Mouse (Mus musculus) embryonic facial prominence, embryonic 10.5 days (tissue): ENCODE measurements around the gene Cog1. TPM values are rescaled to one million over a fixed set of nuclear protein-coding genes. Genes with fewer than 3 reads are reported as not detected.
A peak's percentile ranks its signal among the peaks of the same experiment; 100 is the strongest.

ENCODE experiments used
- DNase-seq: peaks from one replicate; pipeline ENCODE4 v3.0.0-alpha.2; 2017; ENCODE audit warnings: low spot score
- H3K27ac ChIP-seq: fragments of 300-500 bp; sonication (generic); replicated peaks from 2 replicates; pipeline ENCODE4 v1.5.1; 2016; ENCODE audit warnings: mild to moderate bottlenecking
- H3K27me3 ChIP-seq: fragments of 300-500 bp; sonication (generic); replicated peaks from 2 replicates; pipeline ENCODE4 v1.6.1; 2016; ENCODE audit warnings: low read depth, mild to moderate bottlenecking; ENCODE audit not compliant: poor library complexity, severe bottlenecking
- H3K36me3 ChIP-seq: fragments of 300-500 bp; sonication (generic); replicated peaks from 2 replicates; pipeline ENCODE4 v1.6.1; 2016; ENCODE audit warnings: mild to moderate bottlenecking, moderate library complexity
- H3K4me1 ChIP-seq: fragments of 300-500 bp; sonication (generic); 2 replicates; pipeline ENCODE4 v1.6.1; 2016
- H3K4me3 ChIP-seq: fragments of 300-500 bp; sonication (generic); 2 replicates; pipeline ENCODE4 v1.5.1; 2016; ENCODE audit warnings: mild to moderate bottlenecking, moderate library complexity
- H3K9me3 ChIP-seq: fragments of 300-500 bp; sonication (generic); 2 replicates; pipeline ENCODE4 v1.6.1; 2016; ENCODE audit warnings: mild to moderate bottlenecking
- WGBS: fragments of 180-500 bp; shearing (Covaris S2); methylation state at CpG from one replicate; pipeline ENCODE4 v1.1.7; 2016; 5-methylcytosine and 5-hydroxymethylcytosine counted together
- polyA plus RNA-seq: library from polyadenylated mRNA; unstranded; fragments of >200 nt; fragmentation: Nextera tagmentation; extraction: Ambion mirVana; gene quantifications from 2 replicates; pipeline ENCODE4 v1.2.1, GENCODE M21; 2016

Gene Cog1
- polyA plus RNA-seq, 1 experiment from 2014 or later, result 27.4 TPM

- Histone ChIP-seq H3K27ac (no peak overlapping the region), H3K27me3 (no peaks in the 10 kb centered on the region), H3K9me3 (no peaks in the 10 kb centered on the region), H3K4me3 (no peak overlapping the region), H3K4me1 (peaks cover 24% of the 10 kb centered on the region), H3K36me3 (peaks cover 47% of the 10 kb centered on the region)
- no peak for DNase-seq
- WGBS, result 91% methylated on average over 8 of the region's 8 CpGs
Observed at GRCm38 (mm10) chr11:113678373-113678772, 29.4 kb downstream of the Cog1 start.

GRCm38 (mm10) chr11:113680954-113681353, 32.0 kb downstream of the Cog1 start:
- Histone ChIP-seq H3K4me3 (no peak overlapping the region), H3K27me3 (no peaks in the 10 kb centered on the region), H3K9me3 (no peaks in the 10 kb centered on the region), H3K36me3 (peaks cover 21% of the 10 kb centered on the region), H3K4me1 (peaks cover 38% of the 10 kb centered on the region), H3K27ac (no peak overlapping the region)
- 77% methylated on average over 2 of the region's 2 CpGs for WGBS
- no peak for DNase-seq

DNA sequence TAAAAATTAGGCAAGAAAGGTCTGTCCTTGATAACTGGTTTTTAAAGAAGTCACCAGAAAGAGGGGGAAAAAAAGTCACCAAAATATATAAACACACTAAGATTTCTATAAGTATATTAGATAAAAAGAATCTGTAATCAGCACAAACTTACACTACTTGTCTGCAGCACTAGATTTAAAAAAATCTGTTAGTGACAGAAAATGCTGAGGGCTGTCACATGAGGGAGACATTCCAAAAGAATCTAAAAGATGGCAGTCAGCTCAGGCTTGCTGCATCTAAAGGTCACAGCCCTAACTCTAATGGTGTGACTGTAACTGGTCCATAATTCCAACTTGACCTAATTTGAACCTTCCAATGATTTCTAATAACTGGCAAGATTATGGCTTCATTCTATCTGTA, 33.0 kb downstream of the Cog1 start:
- H3K36me3 ChIP-seq, result peaks cover 11% of the 10 kb centered on the region
- H3K9me3 ChIP-seq, result no peaks in the 10 kb centered on the region
- H3K4me3 ChIP-seq, result peak overlapping the region; percentile 86; the same call in 1 of the 2 replicates
- H3K27me3 ChIP-seq, result no peaks in the 10 kb centered on the region
- peaks cover 45% of the 10 kb centered on the region for H3K4me1 ChIP-seq
- no peak for DNase-seq
- no peak overlapping the region for H3K27ac ChIP-seq

DNA sequence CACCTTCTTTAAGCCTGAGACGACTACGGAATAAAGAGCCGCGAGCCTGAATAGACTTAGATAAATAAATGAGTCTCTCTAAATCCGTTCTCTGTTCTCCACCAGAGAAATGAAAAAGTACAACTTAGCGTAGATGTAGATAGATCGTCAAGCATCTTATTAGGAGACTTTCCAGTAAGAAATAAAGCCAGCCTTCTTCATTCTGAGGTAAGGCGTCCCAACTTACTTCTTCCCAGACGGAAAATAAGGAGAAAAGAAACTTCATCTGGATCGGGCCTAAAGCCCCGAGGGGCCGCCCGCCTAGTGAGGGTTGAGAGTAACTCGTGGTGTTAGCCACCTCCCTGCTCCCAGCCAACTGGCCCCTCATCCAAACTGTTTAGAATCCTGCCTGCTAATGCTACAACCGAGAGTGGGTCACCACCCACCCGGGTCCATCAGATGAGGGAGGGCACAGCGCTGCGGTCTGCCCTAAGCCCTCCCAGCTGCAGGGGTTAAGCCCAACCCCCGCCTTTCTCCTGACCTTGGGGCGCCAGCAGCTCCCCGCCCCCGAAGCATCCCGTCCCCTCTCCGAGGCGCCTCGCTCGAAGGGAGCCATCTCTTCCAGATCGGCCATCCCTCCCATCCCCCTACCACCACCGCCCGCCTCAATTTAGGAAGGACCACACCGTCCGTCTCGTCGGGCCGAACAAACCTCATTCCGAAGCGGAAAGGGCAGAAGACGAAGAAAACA, 34.1 kb downstream of the Cog1 start:
- Histone ChIP-seq H3K27me3 (no peaks in the 10 kb centered on the region), H3K27ac (peak overlapping the region; percentile 93), H3K9me3 (no peaks in the 10 kb centered on the region), H3K36me3 (peaks cover 10% of the 10 kb centered on the region), H3K4me1 (peaks cover 46% of the 10 kb centered on the region), H3K4me3 (peak overlapping the region; percentile 86)
- WGBS, result 3% methylated on average over 38 of the region's 38 CpGs
- DNase-seq, result peak; percentile 79

DNA sequence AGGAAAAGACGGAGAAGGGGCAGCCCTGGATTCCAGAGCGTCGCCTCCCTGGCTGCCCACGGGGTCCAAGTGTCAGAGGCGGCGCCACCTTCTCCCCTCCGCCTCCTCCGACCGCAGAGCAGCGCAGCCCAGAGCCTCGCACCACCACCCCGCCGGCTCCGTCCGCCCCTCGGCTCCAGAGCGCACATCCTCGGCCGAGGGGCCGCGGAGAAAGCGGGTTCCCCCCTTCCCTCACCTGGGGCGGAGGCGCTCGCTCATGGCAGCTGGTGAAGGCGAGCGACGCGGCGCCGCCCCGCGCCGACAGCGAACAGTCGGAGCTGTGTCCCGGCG, 34.6 kb downstream of the Cog1 start:
- H3K27ac ChIP-seq, result peak overlapping the region; percentile 93
- no peak for DNase-seq
- peak overlapping the region; percentile 86 for H3K4me3 ChIP-seq
- peaks cover 42% of the 10 kb centered on the region for H3K4me1 ChIP-seq
- H3K36me3 ChIP-seq, result peaks cover 12% of the 10 kb centered on the region
- no peaks in the 10 kb centered on the region for H3K27me3 ChIP-seq
- H3K9me3 ChIP-seq, result no peaks in the 10 kb centered on the region
- 0% methylated on average over 38 of the region's 38 CpGs for WGBS

DNA sequence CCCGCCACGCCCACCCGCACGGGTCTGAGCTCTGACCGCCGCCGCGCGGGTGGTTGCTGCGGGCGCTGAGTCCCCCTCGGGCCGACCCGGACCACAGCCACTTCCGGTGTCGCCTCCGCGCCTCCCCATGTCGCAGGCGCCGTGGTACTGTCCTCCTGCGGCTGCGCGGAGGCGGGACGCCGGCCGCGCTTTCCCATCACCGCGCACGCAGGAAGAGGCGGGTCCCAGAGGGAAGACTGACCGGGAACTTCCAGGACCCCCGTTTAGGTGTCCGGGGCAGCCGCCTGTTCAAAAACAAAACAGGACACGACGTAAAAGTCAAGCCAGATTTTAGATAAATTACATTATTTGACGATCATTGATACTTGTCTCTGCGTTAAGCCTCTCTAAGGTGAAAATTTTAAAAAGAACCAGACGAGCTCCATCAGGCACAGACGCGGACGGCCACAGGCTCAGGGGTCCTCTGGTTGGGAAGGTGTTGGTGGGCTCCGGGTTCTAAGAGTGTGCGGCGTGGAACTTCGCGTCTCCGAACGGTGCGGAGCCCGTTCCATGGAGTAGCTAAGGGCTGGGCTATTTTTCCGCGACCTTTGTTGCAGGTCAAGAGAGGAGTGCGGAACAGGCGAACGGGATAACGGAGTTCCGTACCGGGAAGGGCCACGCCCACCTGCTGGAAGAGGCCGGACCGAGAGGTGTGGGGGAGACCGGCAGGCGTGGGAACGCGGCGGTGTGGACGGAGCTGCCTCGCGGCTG, 35.2 kb downstream of the Cog1 start, which contains the start of the genes Fam104a and D11Wsu47e:
Fam104a (minus strand) TSS at position 199 of the 750 bp plus-strand sequence.
D11Wsu47e (plus strand) TSS at position 456 of the 750 bp plus-strand sequence.
- no peaks in the 10 kb centered on the region for H3K9me3 ChIP-seq
- DNase-seq, result peak; percentile 96
- H3K27ac ChIP-seq, result peak within 1 kb of the TSS; percentile 93
- H3K27me3 ChIP-seq, result no peaks in the 10 kb centered on the region
- H3K4me3 ChIP-seq, result peak within 1 kb of the TSS; percentile 86
- under 1% methylated on average over 73 of the region's 73 CpGs for WGBS
- H3K36me3 ChIP-seq, result peaks cover 17% of the 10 kb centered on the region
- H3K4me1 ChIP-seq, result peaks cover 40% of the 10 kb centered on the region

DNA sequence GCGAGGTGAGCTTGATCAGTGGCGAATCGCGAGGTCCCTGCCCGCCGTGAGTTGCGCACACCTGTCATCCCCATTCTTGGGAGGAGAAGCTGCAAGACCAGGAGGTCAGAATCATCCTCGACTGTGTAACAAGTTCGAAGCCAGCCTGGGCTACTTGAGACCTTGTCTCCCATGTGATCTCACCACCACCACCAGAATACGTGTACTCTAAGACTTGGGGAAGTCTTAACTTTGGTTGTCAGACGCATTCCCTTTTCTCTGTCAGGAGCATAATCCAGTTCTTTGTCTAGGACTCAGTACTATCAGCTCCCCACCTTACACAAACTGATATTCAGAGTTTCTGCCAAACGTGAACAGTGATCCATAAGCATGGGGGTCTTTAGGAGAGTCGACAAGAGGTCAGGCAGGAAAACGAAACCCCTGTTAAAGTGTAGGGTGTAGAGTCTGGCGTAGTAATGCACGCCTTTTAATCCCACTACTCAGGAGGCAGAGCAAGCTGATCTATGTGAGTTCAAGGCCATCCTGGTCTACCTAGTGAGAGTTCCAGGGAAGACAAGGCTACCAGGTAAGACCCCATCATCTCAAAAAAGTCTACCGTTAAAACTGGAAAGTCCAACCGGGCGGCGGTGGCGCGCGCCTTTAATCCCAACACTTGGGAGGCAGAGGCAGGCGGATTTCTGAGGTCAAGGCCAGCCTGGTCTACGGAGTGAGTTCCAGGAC, 35.9 kb downstream of the Cog1 start:
- no peak for DNase-seq
- Histone ChIP-seq H3K4me3 (peak overlapping the region; percentile 86), H3K9me3 (no peaks in the 10 kb centered on the region), H3K4me1 (peaks cover 39% of the 10 kb centered on the region), H3K27ac (peak overlapping the region; percentile 93), H3K36me3 (peaks cover 24% of the 10 kb centered on the region), H3K27me3 (no peaks in the 10 kb centered on the region)
- 43% methylated on average over 25 of the region's 25 CpGs for WGBS

DNA sequence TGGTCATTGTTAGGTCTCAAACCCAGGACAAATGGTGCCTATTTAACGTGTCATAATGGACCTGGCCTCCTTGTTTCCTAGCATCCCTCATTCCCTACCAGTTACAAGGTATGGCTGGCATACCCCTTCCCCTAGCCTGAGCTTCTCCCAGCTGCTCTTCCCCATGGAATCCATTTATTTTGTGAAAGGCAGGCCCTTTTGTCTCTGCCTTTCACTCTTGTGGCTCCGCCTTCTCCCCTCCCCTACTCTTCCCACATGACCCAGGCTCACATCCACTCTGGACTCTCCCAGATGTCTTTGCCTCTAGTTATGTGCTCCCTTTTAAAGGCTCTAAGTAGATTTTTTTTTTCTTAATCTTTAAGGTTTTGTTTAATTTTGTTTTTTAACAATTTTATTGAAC, 38.1 kb downstream of the Cog1 start:
- DNase-seq, result no peak
- WGBS, result 65% methylated on average over 2 of the region's 2 CpGs
- Histone ChIP-seq H3K27me3 (no peaks in the 10 kb centered on the region), H3K4me3 (peak overlapping the region; percentile 21; the same call in 1 of the 2 replicates), H3K9me3 (no peaks in the 10 kb centered on the region), H3K27ac (no peak overlapping the region), H3K36me3 (peaks cover 46% of the 10 kb centered on the region), H3K4me1 (peaks cover 29% of the 10 kb centered on the region)

DNA sequence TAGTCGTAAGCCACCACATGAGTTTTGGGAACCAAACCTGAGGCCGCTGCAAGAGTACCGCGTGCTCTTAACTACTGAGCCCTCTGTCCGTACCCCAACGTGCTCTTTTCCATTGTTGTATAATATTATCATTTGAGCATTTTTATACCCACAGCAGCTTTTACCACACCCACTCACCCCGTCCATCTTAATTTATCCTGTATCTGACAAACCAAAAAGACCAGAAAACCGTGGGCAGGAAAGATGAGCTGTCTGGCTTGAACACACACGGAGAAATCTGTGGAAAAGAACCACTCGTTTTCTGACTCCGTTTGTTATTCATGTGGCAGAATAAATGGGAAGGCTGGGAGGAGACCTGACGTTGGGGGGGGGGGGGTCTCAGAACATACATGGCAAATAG, 41.5 kb downstream of the Cog1 start:
- Histone ChIP-seq H3K9me3 (peaks cover 2% of the 10 kb centered on the region; the same call in 1 of the 2 replicates), H3K27me3 (no peaks in the 10 kb centered on the region), H3K4me3 (no peak overlapping the region), H3K36me3 (peaks cover 81% of the 10 kb centered on the region), H3K4me1 (peaks cover 11% of the 10 kb centered on the region), H3K27ac (no peak overlapping the region)
- WGBS, result 94% methylated on average over 12 of the region's 12 CpGs
- DNase-seq, result no peak

DNA sequence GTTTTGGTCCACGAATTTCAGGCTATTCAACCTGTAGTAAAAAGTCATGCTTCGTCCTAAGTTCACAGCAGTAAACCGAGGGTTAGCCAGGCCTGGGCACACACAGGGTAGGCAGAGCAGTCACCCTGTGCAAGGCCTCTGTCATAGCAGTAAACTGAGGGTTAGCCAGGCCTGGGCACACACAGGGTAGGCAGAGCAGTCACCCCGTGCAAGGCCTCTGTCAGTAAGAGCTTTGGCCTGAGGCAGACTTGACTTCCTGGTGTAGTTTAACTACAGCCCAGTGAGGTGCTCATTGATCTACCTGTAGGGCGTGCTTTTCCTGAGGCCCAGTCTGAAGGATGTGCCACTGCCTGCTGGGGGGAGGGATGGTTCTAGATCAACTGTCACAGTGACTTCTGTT, 42.3 kb downstream of the Cog1 start:
- no peak for DNase-seq
- peaks cover 89% of the 10 kb centered on the region for H3K36me3 ChIP-seq
- 87% methylated on average over 5 of the region's 5 CpGs for WGBS

GRCm38 (mm10) chr11:113691851-113692250, 42.9 kb downstream of the Cog1 start:
- H3K36me3 ChIP-seq, result peaks cover 94% of the 10 kb centered on the region

More for the DNA sequence above, 42.3 kb downstream of the Cog1 start:
- Histone ChIP-seq H3K4me3 (no peak overlapping the region), H3K27ac (no peak overlapping the region), H3K27me3 (no peaks in the 10 kb centered on the region), H3K4me1 (peaks cover 8% of the 10 kb centered on the region), H3K9me3 (peaks cover 4% of the 10 kb centered on the region; the same call in 1 of the 2 replicates)

DNA sequence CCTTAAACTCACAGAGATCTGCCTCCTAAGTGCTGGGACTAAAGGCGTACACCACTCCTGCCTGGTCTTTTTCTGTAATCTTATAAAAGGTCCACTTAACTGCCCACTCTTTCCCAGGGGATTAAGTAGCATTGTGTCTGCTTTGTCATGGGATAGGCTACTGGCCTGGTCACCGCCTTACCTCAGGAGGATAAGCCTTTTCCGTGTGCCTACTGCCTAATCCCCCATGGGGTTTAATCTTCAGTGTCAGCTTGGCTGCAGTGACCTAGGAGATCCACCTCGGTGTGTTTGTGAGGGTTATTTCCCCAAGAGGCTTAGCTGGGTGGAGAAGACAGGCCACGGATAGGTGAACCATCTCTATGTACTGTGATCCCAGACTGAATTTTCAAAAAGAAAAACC, 48.6 kb downstream of the Cog1 start:
- H3K27ac ChIP-seq, result no peak overlapping the region
- WGBS, result 70% methylated on average over 5 of the region's 5 CpGs
- H3K36me3 ChIP-seq, result peaks cover 81% of the 10 kb centered on the region
- H3K9me3 ChIP-seq, result peaks cover 4% of the 10 kb centered on the region; the same call in 1 of the 2 replicates
- H3K4me3 ChIP-seq, result no peak overlapping the region
- peaks cover 7% of the 10 kb centered on the region; the same call in 1 of the 2 replicates for H3K4me1 ChIP-seq
- H3K27me3 ChIP-seq, result no peaks in the 10 kb centered on the region
- DNase-seq, result no peak

More at GRCm38 (mm10) chr11:113691851-113692250, 42.9 kb downstream of the Cog1 start:
- Histone ChIP-seq H3K4me3 (no peak overlapping the region), H3K27me3 (no peaks in the 10 kb centered on the region), H3K9me3 (peaks cover 4% of the 10 kb centered on the region; the same call in 1 of the 2 replicates), H3K4me1 (peaks cover 3% of the 10 kb centered on the region), H3K27ac (no peak overlapping the region)
- WGBS, result 77% methylated on average over 3 of the region's 3 CpGs
- DNase-seq, result no peak
